Mouse (Mus musculus) limb, embryonic 12.5 days (tissue): Measurements from ENCODE around the gene Aktip. TPM values are rescaled to one million over a fixed set of nuclear protein-coding genes. Genes with fewer than 3 reads are reported as not detected.

Source experiments
- ATAC-seq: fragments of 200-750 bp; cut with Nextera tagmentation; 2 replicates; pipeline ENCODE4 v1.8.0; 2017; ENCODE audit warnings: low read depth, moderate TSS enrichment; ENCODE audit not compliant: insufficient number of reproducible peaks, insufficient read depth, low FRiP score, low TSS enrichment
- H3K27ac ChIP-seq: fragments of 300-500 bp; sonication (generic); 2 replicates; pipeline ENCODE4 v1.5.1; 2016; ENCODE audit warnings: mild to moderate bottlenecking, moderate library complexity
- H3K27me3 ChIP-seq: fragments of 300-500 bp; sonication (generic); 2 replicates; pipeline ENCODE4 v1.6.1; 2016; ENCODE audit warnings: mild to moderate bottlenecking, moderate library complexity
- H3K36me3 ChIP-seq: fragments of 300-500 bp; sonication (generic); 2 replicates; pipeline ENCODE4 v1.6.1; 2016; ENCODE audit warnings: mild to moderate bottlenecking, moderate library complexity
- H3K4me1 ChIP-seq: fragments of 300-500 bp; sonication (generic); replicated peaks from 2 replicates; pipeline ENCODE4 v1.6.1; 2016
- H3K4me2 ChIP-seq: fragments of 300-500 bp; sonication (generic); 2 replicates; pipeline ENCODE4 v1.6.1; 2016; ENCODE audit warnings: mild to moderate bottlenecking, moderate library complexity
- H3K4me3 ChIP-seq: fragments of 300-500 bp; sonication (generic); replicated peaks from 2 replicates; pipeline ENCODE4 v1.5.1; 2016; ENCODE audit warnings: mild to moderate bottlenecking
- H3K9ac ChIP-seq: fragments of 300-500 bp; sonication (generic); replicated peaks from 2 replicates; pipeline ENCODE4 v1.6.1; 2016; ENCODE audit warnings: mild to moderate bottlenecking, moderate library complexity
- H3K9me3 ChIP-seq: fragments of 300-500 bp; sonication (generic); 2 replicates; pipeline ENCODE4 v1.6.1; 2016; ENCODE audit warnings: mild to moderate bottlenecking, moderate library complexity
- WGBS: fragments of 180-500 bp; shearing (Covaris S2); methylation state at CpG from one replicate; pipeline ENCODE4 v1.1.7; 2016; 5-methylcytosine and 5-hydroxymethylcytosine counted together
- polyA plus RNA-seq: library from polyadenylated mRNA; unstranded; fragments of >200 nt; fragmentation: Nextera tagmentation; extraction: Ambion mirVana; gene quantifications from 2 replicates; pipeline ENCODE4 v1.2.1, GENCODE M21; 2016

Aktip gene
- polyA plus RNA-seq, 1 experiment from 2014 or later, result 43.0 TPM

GRCm38 (mm10) chr8:91217062-91217905, 17.5 kb upstream of the Aktip start:
- 0 out of 2 replicates have a peak, but pooled peaks cover 7% of the 10 kb centered on the region for H3K36me3 ChIP-seq
- WGBS, result 85% methylated on average over 5 of the region's 5 CpGs
- no peak for ATAC-seq
- H3K27me3 ChIP-seq, result no peaks in the 10 kb centered on the region
- H3K27ac ChIP-seq, result no peak overlapping the region
- H3K9me3 ChIP-seq, result no peaks in the 10 kb centered on the region
- H3K4me2 ChIP-seq, result no peak overlapping the region
- no peak overlapping the region for H3K9ac ChIP-seq
- no peaks in the 10 kb centered on the region for H3K4me1 ChIP-seq
- H3K4me3 ChIP-seq, result no peak overlapping the region

GRCm38 (mm10) chr8:91214287-91214686, 14.5 kb upstream of the Aktip start:
- Histone ChIP-seq H3K4me2 (no peak overlapping the region), H3K4me1 (no peaks in the 10 kb centered on the region), H3K4me3 (no peak overlapping the region), H3K9me3 (no peaks in the 10 kb centered on the region), H3K27me3 (no peaks in the 10 kb centered on the region), H3K36me3 (0 out of 2 replicates have a peak, but pooled peaks cover 5% of the 10 kb centered on the region), H3K27ac (no peak overlapping the region), H3K9ac (no peak overlapping the region)
- no peak for ATAC-seq
- 72% methylated on average over 3 of the region's 3 CpGs for WGBS

DNA sequence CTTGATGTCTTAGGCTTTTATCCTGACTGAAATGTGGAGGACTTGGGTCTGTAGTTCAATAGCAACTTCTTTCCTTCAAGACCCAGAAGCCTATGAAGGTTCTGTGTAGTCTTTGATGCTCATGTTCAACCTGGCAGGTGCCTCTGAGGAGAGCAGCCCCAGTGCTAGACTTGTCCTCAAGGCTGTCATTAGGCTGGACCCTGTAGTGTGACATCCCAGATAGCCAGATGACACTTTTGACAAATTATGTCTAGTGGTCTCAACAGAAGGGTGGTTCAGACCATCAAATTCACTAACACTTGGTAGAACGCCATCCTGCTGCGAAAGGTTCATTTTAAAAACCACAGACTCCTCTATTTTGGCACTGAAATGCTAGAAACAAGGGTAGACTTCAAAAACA, 13.2 kb upstream of the Aktip start:
- no peaks in the 10 kb centered on the region for H3K27me3 ChIP-seq
- H3K27ac ChIP-seq, result no peak overlapping the region
- no peaks in the 10 kb centered on the region for H3K36me3 ChIP-seq
- ATAC-seq, result no peak
- WGBS, result 92% methylated on average over 2 of the region's 2 CpGs
- H3K4me3 ChIP-seq, result no peak overlapping the region
- H3K4me2 ChIP-seq, result no peak overlapping the region
- H3K9me3 ChIP-seq, result no peaks in the 10 kb centered on the region
- no peak overlapping the region for H3K9ac ChIP-seq
- no peaks in the 10 kb centered on the region for H3K4me1 ChIP-seq

DNA sequence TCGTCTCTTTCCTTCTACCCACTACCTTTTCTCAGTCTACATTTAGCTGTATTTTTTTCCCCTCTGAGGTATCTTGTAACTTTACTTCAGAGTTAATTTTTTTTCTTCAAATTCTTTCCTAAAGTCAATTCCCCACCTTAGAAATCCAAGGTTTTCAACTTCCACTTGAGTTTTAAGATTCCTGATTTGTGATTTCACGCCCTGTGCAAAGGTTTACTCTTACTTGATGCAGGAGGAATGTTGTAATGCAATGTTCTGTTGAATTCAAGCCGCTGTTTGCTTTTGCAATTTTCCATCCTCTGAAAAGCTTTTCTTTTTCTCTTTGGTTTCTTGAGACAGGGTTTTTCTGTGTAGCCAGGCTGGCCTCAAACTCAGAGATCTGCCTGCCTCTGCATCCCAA, 9.9 kb upstream of the Aktip start:
- H3K9me3 ChIP-seq, result no peaks in the 10 kb centered on the region
- ATAC-seq, result no peak
- no peaks in the 10 kb centered on the region for H3K36me3 ChIP-seq
- no peak overlapping the region for H3K4me2 ChIP-seq
- 83% methylated on average over 3 of the region's 3 CpGs for WGBS
- H3K27ac ChIP-seq, result no peak overlapping the region
- H3K9ac ChIP-seq, result no peak overlapping the region
- H3K4me3 ChIP-seq, result no peak overlapping the region
- H3K27me3 ChIP-seq, result 0 out of 2 replicates have a peak, but pooled peaks cover 3% of the 10 kb centered on the region
- no peaks in the 10 kb centered on the region for H3K4me1 ChIP-seq

DNA sequence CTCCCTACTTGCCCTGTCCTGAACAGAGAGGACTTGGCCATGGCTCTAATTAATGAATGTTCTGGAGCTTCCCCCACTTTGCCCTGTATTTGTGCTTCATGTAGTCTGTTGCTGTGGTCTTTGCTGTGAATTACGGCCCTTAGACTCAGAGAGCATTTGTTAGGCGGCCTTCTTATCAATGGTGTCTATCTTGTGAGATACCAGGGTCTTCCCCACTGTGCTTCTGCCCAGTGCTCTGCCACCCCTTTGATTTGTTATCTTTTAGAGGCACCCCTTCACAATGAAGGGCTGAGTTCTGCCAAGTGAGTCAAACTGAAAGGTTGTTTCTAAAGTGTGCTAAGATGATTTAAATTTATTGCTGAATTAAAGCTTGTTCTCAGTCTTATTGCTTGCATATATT, 7.9 kb upstream of the Aktip start:
- no peak overlapping the region for H3K4me3 ChIP-seq
- no peaks in the 10 kb centered on the region for H3K36me3 ChIP-seq
- no peak for ATAC-seq
- 59% methylated on average over 2 of the region's 2 CpGs for WGBS
- H3K4me2 ChIP-seq, result no peak overlapping the region
- H3K9me3 ChIP-seq, result no peaks in the 10 kb centered on the region
- H3K4me1 ChIP-seq, result no peaks in the 10 kb centered on the region
- H3K9ac ChIP-seq, result no peak overlapping the region
- H3K27me3 ChIP-seq, result 0 out of 2 replicates have a peak, but pooled peaks cover 3% of the 10 kb centered on the region
- no peak overlapping the region for H3K27ac ChIP-seq

DNA sequence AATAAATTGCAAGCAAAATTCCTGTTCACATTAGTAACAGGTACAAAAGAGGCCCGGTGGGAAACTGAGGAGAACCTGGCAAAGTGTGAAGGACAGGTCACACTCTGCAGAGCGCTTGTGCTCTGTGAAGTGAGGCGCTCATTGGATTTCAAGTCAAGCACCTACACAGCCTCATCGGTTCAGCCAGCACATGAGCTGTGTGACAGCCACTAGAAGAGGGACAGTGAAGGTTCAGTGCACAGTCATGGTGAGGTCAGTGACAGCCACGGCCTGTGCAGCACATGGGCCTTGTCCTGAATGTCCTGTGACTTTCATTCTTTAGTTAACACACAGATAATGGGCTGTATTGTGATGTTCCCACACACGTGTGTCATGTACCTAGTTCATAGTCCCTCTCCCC, 6.1 kb upstream of the Aktip start:
- no peaks in the 10 kb centered on the region for H3K4me1 ChIP-seq
- no peak overlapping the region for H3K4me2 ChIP-seq
- no peaks in the 10 kb centered on the region for H3K36me3 ChIP-seq
- ATAC-seq, result no peak
- H3K9me3 ChIP-seq, result no peaks in the 10 kb centered on the region
- H3K27me3 ChIP-seq, result 0 out of 2 replicates have a peak, but pooled peaks cover 3% of the 10 kb centered on the region
- 87% methylated on average over 6 of the region's 6 CpGs for WGBS
- no peak overlapping the region for H3K27ac ChIP-seq
- H3K9ac ChIP-seq, result no peak overlapping the region
- no peak overlapping the region for H3K4me3 ChIP-seq

DNA sequence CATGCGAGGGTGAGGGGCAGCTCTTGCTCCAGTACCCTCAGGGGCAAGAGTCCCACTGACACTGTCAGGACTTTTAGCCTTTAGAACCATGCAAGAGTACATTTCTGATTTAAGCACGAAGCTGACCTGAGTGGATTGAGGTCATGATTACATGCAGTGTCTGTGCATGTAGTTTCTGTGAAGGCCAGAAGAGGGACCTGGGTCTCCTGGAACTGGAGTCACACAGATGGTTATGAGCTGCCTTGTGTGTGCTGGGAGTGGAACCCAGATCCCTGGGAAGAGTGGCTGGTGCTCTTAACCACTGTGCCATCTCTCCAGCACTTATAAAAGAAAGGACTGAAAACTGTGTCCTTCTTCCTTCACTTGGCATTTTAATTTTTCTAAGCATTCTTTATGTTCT, 1.4 kb upstream of the Aktip start:
- Histone ChIP-seq H3K4me1 (peaks cover 5% of the 10 kb centered on the region; the same call in 1 of the 2 replicates), H3K27ac (no peak overlapping the region), H3K9me3 (no peaks in the 10 kb centered on the region), H3K4me3 (no peak overlapping the region), H3K36me3 (no peaks in the 10 kb centered on the region), H3K4me2 (no peak overlapping the region), H3K27me3 (peaks cover 9% of the 10 kb centered on the region; the same call in 1 of the 2 replicates), H3K9ac (no peak overlapping the region)
- WGBS, result 74% methylated on average over 2 of the region's 2 CpGs
- ATAC-seq, result no peak

DNA sequence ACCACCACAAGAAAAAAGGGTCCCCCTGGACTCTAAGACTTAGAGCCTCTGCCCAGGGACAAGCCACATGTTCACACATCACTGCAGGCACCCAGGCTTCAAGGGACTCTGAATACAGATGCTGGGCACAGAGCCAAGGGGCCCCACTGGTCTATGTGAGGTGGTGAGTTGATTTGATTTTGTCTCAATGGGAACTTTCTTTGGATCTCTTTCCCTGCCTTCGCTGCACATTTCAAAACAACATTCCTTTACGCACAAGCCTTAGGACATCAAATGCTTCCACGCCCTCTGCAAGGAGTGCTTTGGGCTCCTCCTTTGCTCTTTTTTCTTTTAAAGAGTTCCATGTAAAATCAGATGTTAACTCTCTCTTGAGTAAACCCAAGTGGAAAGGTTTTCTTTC, 1.7 kb downstream of the Aktip start:
- Histone ChIP-seq H3K4me3 (no peak overlapping the region), H3K4me2 (no peak overlapping the region), H3K9ac (no peak overlapping the region), H3K27me3 (peaks cover 38% of the 10 kb centered on the region), H3K27ac (no peak overlapping the region), H3K36me3 (no peaks in the 10 kb centered on the region), H3K9me3 (no peaks in the 10 kb centered on the region), H3K4me1 (peaks cover 5% of the 10 kb centered on the region; the same call in 1 of the 2 replicates)
- WGBS, result 64% methylated on average over 3 of the region's 3 CpGs
- ATAC-seq, result no peak

GRCm38 (mm10) chr8:91197233-91197632, 2.5 kb downstream of the Aktip start:
- H3K4me3 ChIP-seq, result no peak overlapping the region
- H3K36me3 ChIP-seq, result no peaks in the 10 kb centered on the region
- 86% methylated on average over 5 of the region's 5 CpGs for WGBS
- peaks cover 5% of the 10 kb centered on the region; the same call in 1 of the 2 replicates for H3K4me1 ChIP-seq
- no peak overlapping the region for H3K9ac ChIP-seq
- no peak for ATAC-seq
- no peak overlapping the region for H3K27ac ChIP-seq
- H3K27me3 ChIP-seq, result peaks cover 46% of the 10 kb centered on the region
- H3K4me2 ChIP-seq, result no peak overlapping the region
- H3K9me3 ChIP-seq, result no peaks in the 10 kb centered on the region

- no peaks in the 10 kb centered on the region for H3K9me3 ChIP-seq
- no peak overlapping the region for H3K4me3 ChIP-seq
- H3K4me2 ChIP-seq, result no peak overlapping the region
- no peak for ATAC-seq
- H3K27ac ChIP-seq, result no peak overlapping the region
- H3K36me3 ChIP-seq, result no peaks in the 10 kb centered on the region
- WGBS, result 82% methylated on average over 12 of the region's 12 CpGs
- no peak overlapping the region for H3K9ac ChIP-seq
- peaks cover 5% of the 10 kb centered on the region; the same call in 1 of the 2 replicates for H3K4me1 ChIP-seq
- H3K27me3 ChIP-seq, result peaks cover 50% of the 10 kb centered on the region
Observed at GRCm38 (mm10) chr8:91196661-91197060, 3.1 kb downstream of the Aktip start.

DNA sequence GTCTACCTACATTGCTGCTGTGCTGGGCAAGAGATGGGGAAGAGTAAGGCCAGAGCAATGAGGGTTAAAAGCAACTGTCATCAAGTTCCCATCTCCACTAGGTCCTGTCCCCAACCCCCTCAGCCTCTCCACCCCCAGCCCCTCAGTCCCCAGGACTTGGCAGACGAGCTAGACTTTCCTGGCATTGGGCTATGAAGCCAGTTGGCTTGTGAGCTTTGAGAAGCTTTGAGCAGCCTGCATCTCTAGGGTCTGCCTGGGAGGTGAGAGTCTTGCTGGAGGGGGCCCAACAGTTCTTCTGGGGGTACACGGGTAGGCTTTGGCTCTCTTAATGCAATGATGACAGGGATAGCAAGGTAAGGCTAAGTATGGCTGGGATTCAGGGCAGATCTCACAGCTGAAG, 5.7 kb downstream of the Aktip start:
- H3K4me3 ChIP-seq, result no peak overlapping the region
- H3K27ac ChIP-seq, result no peak overlapping the region
- H3K36me3 ChIP-seq, result no peaks in the 10 kb centered on the region
- peaks cover 61% of the 10 kb centered on the region for H3K27me3 ChIP-seq
- ATAC-seq, result no peak
- WGBS, result 88% methylated on average over 2 of the region's 2 CpGs
- H3K9ac ChIP-seq, result no peak overlapping the region
- H3K9me3 ChIP-seq, result no peaks in the 10 kb centered on the region
- no peak overlapping the region for H3K4me2 ChIP-seq
- peaks cover 15% of the 10 kb centered on the region for H3K4me1 ChIP-seq

- Histone ChIP-seq H3K4me2 (no peak overlapping the region), H3K36me3 (no peaks in the 10 kb centered on the region), H3K4me1 (peaks cover 13% of the 10 kb centered on the region), H3K9ac (no peak overlapping the region), H3K27me3 (peaks cover 73% of the 10 kb centered on the region), H3K27ac (no peak overlapping the region), H3K4me3 (no peak overlapping the region), H3K9me3 (no peaks in the 10 kb centered on the region)
- ATAC-seq, result no peak
- WGBS, result 78% methylated on average over 5 of the region's 5 CpGs
Observed at GRCm38 (mm10) chr8:91192941-91193340, 6.8 kb downstream of the Aktip start.
